Mouse (Mus musculus): ENCODE data around the gene Ttc17.

- TF ChIP-seq POLR2A (IDR thresholded peaks at IDR 0.05; ENCODE audit: low read depth, low read length) (no peak), CTCF (IDR thresholded peaks at IDR 0.05; ENCODE audit: extremely low read depth, insufficient read depth, insufficient read length, insufficient replicate concordance) (no peak)
These were observed 86.7 kb downstream of the Ttc17 start for GRCm38 (mm10) chr2:94319780-94320179.
